In genomic region chr11:102258521-102258920, GRCm38 (mm10) we compare ENCODE assay signal across 13 mouse cellular contexts. TPM values are rescaled to one million over a fixed set of nuclear protein-coding genes. Genes with fewer than 3 reads are reported as not detected.
DNase-seq lines count a peak whose midpoint lies in the region; ATAC-seq and TF ChIP-seq lines count a peak whose summit lies in the region.
"Had no signal": no experiment of that assay in that cellular context is flagged by ENCODE, and none has a peak within 500 bp of the region (broad histone marks: within the 10 kb centered on the region; RNA-seq: fewer than 3 reads in every experiment).

No protein-coding gene starts in this region.

- intact Hi-C loops in gastrocnemius, adult 2 months (cut with DNase I): no loop called here
- intact Hi-C loops in gastrocnemius, postnatal 36 days (cut with DNase I): no loop called here

- no peaks in the 10 kb centered on the region for H3K27me3 ChIP-seq in midbrain, embryonic 14.5 days (ENCODE audit: control insufficient read depth, insufficient read depth, low read length)
- no peaks in the 10 kb centered on the region for H3K27me3 ChIP-seq in midbrain, embryonic 15.5 days (replicated peaks)
- H3K27me3 ChIP-seq in stomach, postnatal 0 days (ENCODE audit: control insufficient read depth, insufficient read depth, low read length): no peaks in the 10 kb centered on the region
- H3K27me3 ChIP-seq: intestine, embryonic 15.5 days had no signal

- DNase-seq in gastrocnemius, adult 2 months: no peak
- DNase-seq in gastrocnemius, postnatal 36 days: no peak
- peak; percentile 24 for DNase-seq in midbrain, embryonic 14.5 days
- peak; percentile 72 for DNase-seq in ZHBTc4 (ENCODE audit: low read depth, low spot score)
- no peak for DNase-seq in stomach, postnatal 0 days (ENCODE audit: low spot score)
- no peak for DNase-seq in frontal cortex, postnatal 10 days (ENCODE audit: low spot score in 2 of 2)
- no peak for DNase-seq in heart, adult 8-10 months (ENCODE audit: low spot score)
- DNase-seq: lung, postnatal 36 days had no signal

- H3K9me3 ChIP-seq in midbrain, embryonic 14.5 days (ENCODE audit: control insufficient read depth, low read length): no peaks in the 10 kb centered on the region
- H3K9me3 ChIP-seq in midbrain, embryonic 15.5 days: no peaks in the 10 kb centered on the region
- H3K9me3 ChIP-seq in stomach, postnatal 0 days (ENCODE audit: control insufficient read depth, low read length): no peaks in the 10 kb centered on the region
- H3K9me3 ChIP-seq: intestine, embryonic 15.5 days; limb, embryonic 10.5 days had no signal

- ATAC-seq in midbrain, embryonic 14.5 days (ENCODE audit: low FRiP score, low TSS enrichment): no peak
- ATAC-seq in midbrain, embryonic 15.5 days (replicated peaks): no peak
- no peak for ATAC-seq in stomach, postnatal 0 days (ENCODE audit: low FRiP score, low TSS enrichment)
- ATAC-seq: intestine, embryonic 15.5 days had no signal

- H3K4me2 ChIP-seq in midbrain, embryonic 14.5 days (ENCODE audit: low read length): no peak overlapping the region
- H3K4me2 ChIP-seq in midbrain, embryonic 15.5 days: no peak overlapping the region
- H3K4me2 ChIP-seq in stomach, postnatal 0 days (replicated peaks; ENCODE audit: low read depth): no peak overlapping the region
- H3K4me2 ChIP-seq: heart, embryonic 11.5 days; intestine, embryonic 15.5 days had no signal

- peak; percentile 38 for TF ChIP-seq CTCF in gastrocnemius, adult 2 months (IDR thresholded peaks at IDR 0.05)
- peak; percentile 40; the same call in 1 of the 2 replicates for TF ChIP-seq CTCF in stomach, postnatal 0 days (IDR thresholded peaks at IDR 0.05; ENCODE audit: low read depth)

- no peak for TF ChIP-seq EP300 in stomach, postnatal 0 days (optimal IDR thresholded peaks at IDR 0.05)

- no peak overlapping the region for H3K27ac ChIP-seq in gastrocnemius, adult 2 months
- no peak overlapping the region for H3K27ac ChIP-seq in midbrain, embryonic 14.5 days (replicated peaks; ENCODE audit: low read depth, low read length)
- H3K27ac ChIP-seq in midbrain, embryonic 15.5 days: no peak overlapping the region
- no peak overlapping the region for H3K27ac ChIP-seq in stomach, postnatal 0 days (replicated peaks)
- H3K27ac ChIP-seq: intestine, embryonic 15.5 days; limb, embryonic 10.5 days had no signal

- no peaks in the 10 kb centered on the region for H3K36me3 ChIP-seq in midbrain, embryonic 14.5 days (ENCODE audit: control insufficient read depth, insufficient read depth, low read length)
- no peaks in the 10 kb centered on the region for H3K36me3 ChIP-seq in midbrain, embryonic 15.5 days (replicated peaks)
- H3K36me3 ChIP-seq in stomach, postnatal 0 days (ENCODE audit: control insufficient read depth, insufficient read depth, low read length): no peaks in the 10 kb centered on the region

- WGBS in midbrain, embryonic 14.5 days: 94% methylated on average over 3 of the region's 3 CpGs
- WGBS in midbrain, embryonic 15.5 days: 94% methylated on average over 3 of the region's 3 CpGs
- WGBS in stomach, postnatal 0 days: 90% methylated on average over 3 of the region's 3 CpGs

- no peak overlapping the region for H3K4me3 ChIP-seq in gastrocnemius, adult 2 months
- H3K4me3 ChIP-seq in midbrain, embryonic 14.5 days (replicated peaks; ENCODE audit: low read depth, low read length): no peak overlapping the region
- H3K4me3 ChIP-seq in midbrain, embryonic 15.5 days: no peak overlapping the region
- H3K4me3 ChIP-seq in stomach, postnatal 0 days (ENCODE audit: low read depth, low read length): no peak overlapping the region
- H3K4me3 ChIP-seq: intestine, embryonic 15.5 days; limb, embryonic 10.5 days had no signal

- H3K9ac ChIP-seq in midbrain, embryonic 14.5 days (replicated peaks; ENCODE audit: low read length): no peak overlapping the region
- H3K9ac ChIP-seq in midbrain, embryonic 15.5 days: no peak overlapping the region
- H3K9ac ChIP-seq in stomach, postnatal 0 days (ENCODE audit: low read length): no peak overlapping the region
- H3K9ac ChIP-seq: intestine, embryonic 15.5 days had no signal

- no peaks in the 10 kb centered on the region for H3K4me1 ChIP-seq in midbrain, embryonic 14.5 days (ENCODE audit: control insufficient read depth, insufficient read depth, low read length)
- peaks cover 7% of the 10 kb centered on the region; the same call in 1 of the 2 replicates for H3K4me1 ChIP-seq in midbrain, embryonic 15.5 days
- H3K4me1 ChIP-seq in stomach, postnatal 0 days (replicated peaks; ENCODE audit: control insufficient read depth, insufficient read depth): no peaks in the 10 kb centered on the region
- H3K4me1 ChIP-seq: intestine, embryonic 15.5 days had no signal

RNA-seq across cellular contexts. Expression of gene BC030867, which starts 9.8 kb away (rescaled TPM):
- total RNA-seq in gastrocnemius, adult 2 months (2021): not detected
- total RNA-seq in gastrocnemius, postnatal 36 days (2021): not detected
- 2.6 and 3.0 TPM in 2 replicates for polyA plus RNA-seq in midbrain, embryonic 14.5 days (2014; fragmentation: Nextera tagmentation; extraction: Ambion mirVana)
- polyA plus RNA-seq in midbrain, embryonic 15.5 days (2015; fragmentation: Nextera tagmentation; extraction: Ambion mirVana): 2.2 and 2.5 TPM in 2 replicates
- polyA plus RNA-seq in stomach, postnatal 0 days (2015; fragmentation: Nextera tagmentation; extraction: Ambion mirVana): 2.2 and 2.7 TPM in 2 replicates
- total RNA-seq in heart, adult 8-10 months (2022): under 1 TPM; 0.12 to 0.23 (median 0.18) TPM

RNA-seq across cellular contexts. Expression of gene Asb16, which starts 10.0 kb away (rescaled TPM):
- 10 to 100 TPM; 78.2 to 80.4 TPM for total RNA-seq in gastrocnemius, adult 2 months (2021)
- 10 to 100 TPM; 76.7 to 88.7 TPM for total RNA-seq in gastrocnemius, postnatal 36 days (2021)
- polyA plus RNA-seq in midbrain, embryonic 14.5 days (2014; fragmentation: Nextera tagmentation; extraction: Ambion mirVana): 0.12 TPM in 1 of 2 replicates, not detected in the other
- polyA plus RNA-seq in midbrain, embryonic 15.5 days (2015; fragmentation: Nextera tagmentation; extraction: Ambion mirVana): 0.05 TPM in 1 of 2 replicates, not detected in the other
- 0.04 TPM in 1 of 2 replicates, not detected in the other for polyA plus RNA-seq in stomach, postnatal 0 days (2015; fragmentation: Nextera tagmentation; extraction: Ambion mirVana)
- 1 to 10 TPM; 1.3 to 1.6 (median 1.5) TPM for total RNA-seq in heart, adult 8-10 months (2022)
- total RNA-seq: hematopoietic stem cell, adult 5-6 weeks had no signal
- polyA plus RNA-seq: intestine, embryonic 15.5 days had no signal

RNA-seq across cellular contexts. Expression of gene Tmub2, which starts 26.2 kb away (rescaled TPM):
- 10 to 100 TPM; 13.9 to 15.7 TPM for total RNA-seq in gastrocnemius, adult 2 months (2021)
- total RNA-seq in gastrocnemius, postnatal 36 days (2021): 10 to 100 TPM; 12.7 to 13.5 TPM
- polyA plus RNA-seq in midbrain, embryonic 14.5 days (2014; fragmentation: Nextera tagmentation; extraction: Ambion mirVana): 76.4 and 78.4 TPM in 2 replicates
- polyA plus RNA-seq in midbrain, embryonic 15.5 days (2015; fragmentation: Nextera tagmentation; extraction: Ambion mirVana): 82.3 and 84.4 TPM in 2 replicates
- 30.3 and 31.3 TPM in 2 replicates for polyA plus RNA-seq in stomach, postnatal 0 days (2015; fragmentation: Nextera tagmentation; extraction: Ambion mirVana)
- total RNA-seq in heart, adult 8-10 months (2022): 10 to 100 TPM; 27.0 to 28.1 (median 27.6) TPM

RNA-seq across cellular contexts. Expression of gene Hdac5, which starts 28.6 kb away (rescaled TPM):
- total RNA-seq in gastrocnemius, adult 2 months (2021): 10 to 100 TPM; 78.3 to 78.7 TPM
- 10 to 100 TPM; 62.2 to 78.7 TPM for total RNA-seq in gastrocnemius, postnatal 36 days (2021)
- 54.4 and 56.6 TPM in 2 replicates for polyA plus RNA-seq in midbrain, embryonic 14.5 days (2014; fragmentation: Nextera tagmentation; extraction: Ambion mirVana)
- polyA plus RNA-seq in midbrain, embryonic 15.5 days (2015; fragmentation: Nextera tagmentation; extraction: Ambion mirVana): 90.3 and 105 TPM in 2 replicates
- polyA plus RNA-seq in stomach, postnatal 0 days (2015; fragmentation: Nextera tagmentation; extraction: Ambion mirVana): 33.8 and 43.3 TPM in 2 replicates
- 100 to 1,000 TPM; 114 to 136 (median 121) TPM for total RNA-seq in heart, adult 8-10 months (2022)

RNA-seq across cellular contexts. Expression of gene Atxn7l3, which starts 37.9 kb away (rescaled TPM):
- 10 to 100 TPM; 12.0 to 12.6 TPM for total RNA-seq in gastrocnemius, adult 2 months (2021)
- 10 to 100 TPM; 11.4 to 11.9 TPM for total RNA-seq in gastrocnemius, postnatal 36 days (2021)
- 38.5 and 42.4 TPM in 2 replicates for polyA plus RNA-seq in midbrain, embryonic 14.5 days (2014; fragmentation: Nextera tagmentation; extraction: Ambion mirVana)
- polyA plus RNA-seq in midbrain, embryonic 15.5 days (2015; fragmentation: Nextera tagmentation; extraction: Ambion mirVana): 31.6 and 31.8 TPM in 2 replicates
- polyA plus RNA-seq in stomach, postnatal 0 days (2015; fragmentation: Nextera tagmentation; extraction: Ambion mirVana): 6.9 and 7.3 TPM in 2 replicates
- 10 to 100 TPM; 17.7 to 21.1 (median 20.1) TPM for total RNA-seq in heart, adult 8-10 months (2022)

Comparison
In these comparisons a context has a peak if more than half of its experiments do, and no peak if none do; other contexts are left out.
1. DNase-seq: peak in midbrain, embryonic 14.5 days (single experiment) and ZHBTc4 (single experiment); none in gastrocnemius, adult 2 months (single experiment), gastrocnemius, postnatal 36 days (0 of 2), stomach, postnatal 0 days (single experiment), frontal cortex, postnatal 10 days (0 of 2) and heart, adult 8-10 months (single experiment).
2. RNA of gene Asb16, which starts 10.0 kb away (total RNA-seq): 76.7 to 88.7 TPM in gastrocnemius, postnatal 36 days and 78.2 to 80.4 TPM in gastrocnemius, adult 2 months; 1.3 to 1.6 TPM in heart, adult 8-10 months; every median in the first group is over 10 times any median in the second.